Mouse (Mus musculus) erythroblast, embryonic 14.5 days (primary cell): Measurements from ENCODE around the gene Itgam. TPM values are rescaled to one million over a fixed set of nuclear protein-coding genes. Genes with fewer than 3 reads are reported as not detected.

Source experiments
- H3K27me3 ChIP-seq: 2 replicates; pipeline ENCODE4 v1.6.1; 2012; ENCODE audit warnings: inconsistent platforms; ENCODE audit not compliant: control insufficient read depth
- H3K36me3 ChIP-seq: 2 replicates; pipeline ENCODE4 v1.6.1; 2012; ENCODE audit warnings: mild to moderate bottlenecking, inconsistent platforms; ENCODE audit not compliant: control insufficient read depth
- H3K4me1 ChIP-seq: 2 replicates; pipeline ENCODE4 v1.6.1; 2012; ENCODE audit warnings: inconsistent platforms; ENCODE audit not compliant: control insufficient read depth
- H3K4me3 ChIP-seq: replicated peaks from 2 replicates; pipeline ENCODE3; 2012; ENCODE audit warnings: moderate library complexity, mild to moderate bottlenecking, inconsistent platforms
- H3K9me3 ChIP-seq: 2 replicates; pipeline ENCODE4 v1.6.1; 2012; ENCODE audit warnings: low read length, inconsistent platforms, mixed read lengths; ENCODE audit not compliant: control insufficient read depth
- GATA1 ChIP-seq: IDR thresholded peaks from 2 replicates; pipeline ENCODE4 v1.6.1; 2012; ENCODE audit warnings: low read length, inconsistent platforms, mixed read lengths
- TAL1 ChIP-seq: IDR thresholded peaks from 3 replicates; pipeline ENCODE4 v1.6.1; 2012; ENCODE audit warnings: low read length, inconsistent platforms, mixed read lengths
- polyA plus RNA-seq: library from polyadenylated mRNA; stranded (reverse); fragments of >175 nt; gene quantifications from 2 replicates; pipeline ENCODE4 v1.2.3, GENCODE M21; 2012

The Itgam gene
- polyA plus RNA-seq, 1 experiment = 0.01 TPM

DNA sequence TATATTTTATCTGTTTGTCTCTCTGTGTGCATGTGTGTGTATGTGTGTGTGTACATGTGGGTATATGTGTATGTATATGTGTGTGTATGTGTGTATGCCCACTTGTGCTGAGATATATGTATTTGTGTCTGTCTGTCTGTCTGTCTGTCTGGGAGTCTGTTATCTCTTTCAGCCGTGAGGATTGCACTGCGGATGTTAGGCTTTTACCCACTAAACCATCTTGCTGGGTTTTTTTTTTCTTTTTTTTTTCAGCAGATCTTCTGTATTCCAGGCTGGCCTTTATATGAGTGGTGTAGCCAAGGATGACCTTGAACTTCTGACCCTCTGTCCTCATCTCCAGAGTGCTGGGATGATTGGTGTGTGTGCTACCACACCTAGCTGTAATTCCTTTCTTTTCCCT is 13.2 kb upstream of the Itgam start:
- Histone ChIP-seq H3K27me3 (no peaks in the 10 kb centered on the region), H3K36me3 (no peaks in the 10 kb centered on the region), H3K4me3 (no peak overlapping the region), H3K9me3 (no peaks in the 10 kb centered on the region), H3K4me1 (peaks cover 7% of the 10 kb centered on the region)
- TF ChIP-seq GATA1 (no peak), TAL1 (no peak)

- no peaks in the 10 kb centered on the region for H3K27me3 ChIP-seq
- TF ChIP-seq TAL1 = no peak
- no peak for TF ChIP-seq GATA1
- no peaks in the 10 kb centered on the region for H3K9me3 ChIP-seq
- H3K36me3 ChIP-seq = no peaks in the 10 kb centered on the region
- no peak overlapping the region for H3K4me3 ChIP-seq
- H3K4me1 ChIP-seq = peaks cover 7% of the 10 kb centered on the region
Observed at GRCm38 (mm10) chr7:128050739-128051138, 11.7 kb upstream of the Itgam start.

GRCm38 (mm10) chr7:128053061-128053460 is 9.4 kb upstream of the Itgam start:
- Histone ChIP-seq H3K4me3 (no peak overlapping the region), H3K27me3 (no peaks in the 10 kb centered on the region), H3K9me3 (no peaks in the 10 kb centered on the region), H3K36me3 (no peaks in the 10 kb centered on the region), H3K4me1 (peaks cover 7% of the 10 kb centered on the region)
- TF ChIP-seq TAL1 (no peak), GATA1 (no peak)

GRCm38 (mm10) chr7:128056917-128057444 is 5.5 kb upstream of the Itgam start:
- no peak for TF ChIP-seq GATA1
- TF ChIP-seq TAL1 = no peak
- no peaks in the 10 kb centered on the region for H3K9me3 ChIP-seq
- no peak overlapping the region for H3K4me3 ChIP-seq
- H3K27me3 ChIP-seq = no peaks in the 10 kb centered on the region
- H3K36me3 ChIP-seq = no peaks in the 10 kb centered on the region
- no peaks in the 10 kb centered on the region for H3K4me1 ChIP-seq

DNA sequence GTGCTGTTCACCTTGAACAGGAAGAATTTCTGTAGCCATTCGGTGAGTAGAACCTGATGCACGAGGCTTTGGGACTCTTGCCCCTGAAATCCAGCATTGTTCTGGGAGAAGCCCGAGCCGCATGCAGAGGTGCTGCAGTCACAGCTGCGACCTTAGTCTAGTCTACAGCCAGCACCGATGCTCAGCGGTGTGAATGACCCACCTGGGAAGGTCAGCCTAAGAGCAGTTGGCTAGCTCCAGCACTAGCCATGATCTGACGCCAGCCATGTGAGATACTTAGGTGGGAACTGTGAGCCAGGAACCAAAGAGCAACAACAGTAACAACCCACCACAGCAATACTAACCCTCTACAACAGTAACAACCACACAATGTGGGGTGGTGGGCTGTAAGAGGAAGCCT is 4.6 kb upstream of the Itgam start:
- no peaks in the 10 kb centered on the region for H3K4me1 ChIP-seq
- H3K4me3 ChIP-seq = no peak overlapping the region
- no peak for TF ChIP-seq TAL1
- TF ChIP-seq GATA1 = no peak
- no peaks in the 10 kb centered on the region for H3K27me3 ChIP-seq
- H3K36me3 ChIP-seq = no peaks in the 10 kb centered on the region
- H3K9me3 ChIP-seq = no peaks in the 10 kb centered on the region

DNA sequence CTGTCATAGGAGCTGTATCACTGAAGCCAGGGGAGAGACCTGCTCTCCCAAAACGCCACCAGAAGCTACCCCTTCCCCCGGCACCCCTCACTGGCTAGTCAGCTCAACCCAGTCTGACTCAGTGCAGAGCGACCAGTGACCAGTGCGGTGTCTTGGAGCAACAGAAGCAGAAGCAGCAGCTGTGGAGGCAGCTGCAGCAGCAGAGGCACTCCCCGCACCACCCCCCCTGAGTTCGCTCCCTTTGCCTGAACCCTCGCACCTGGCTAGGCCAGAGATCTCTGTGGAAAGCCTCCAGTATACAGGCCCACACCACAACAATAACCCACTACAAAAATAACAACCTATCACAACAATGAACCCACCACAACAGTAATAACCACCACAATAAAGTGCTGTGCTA is 3.9 kb upstream of the Itgam start:
- Histone ChIP-seq H3K9me3 (no peaks in the 10 kb centered on the region), H3K4me3 (no peak overlapping the region), H3K36me3 (no peaks in the 10 kb centered on the region), H3K4me1 (no peaks in the 10 kb centered on the region), H3K27me3 (no peaks in the 10 kb centered on the region)
- TF ChIP-seq GATA1 = no peak
- TF ChIP-seq TAL1 = no peak

GRCm38 (mm10) chr7:128059091-128059490 is 3.3 kb upstream of the Itgam start:
- Histone ChIP-seq H3K27me3 (no peaks in the 10 kb centered on the region), H3K9me3 (no peaks in the 10 kb centered on the region), H3K36me3 (no peaks in the 10 kb centered on the region), H3K4me1 (no peaks in the 10 kb centered on the region), H3K4me3 (no peak overlapping the region)
- TF ChIP-seq GATA1 (no peak), TAL1 (no peak)

GRCm38 (mm10) chr7:128063211-128063781 is 856 bp downstream of the Itgam start:
- TF ChIP-seq TAL1 (no peak), GATA1 (no peak)
- no peaks in the 10 kb centered on the region for H3K9me3 ChIP-seq
- H3K27me3 ChIP-seq = no peaks in the 10 kb centered on the region
- H3K4me1 ChIP-seq = no peaks in the 10 kb centered on the region
- no peak overlapping the region for H3K4me3 ChIP-seq
- H3K36me3 ChIP-seq = no peaks in the 10 kb centered on the region

GRCm38 (mm10) chr7:128065547-128065946 is 3.1 kb downstream of the Itgam start:
- no peaks in the 10 kb centered on the region for H3K9me3 ChIP-seq
- H3K4me3 ChIP-seq = no peak overlapping the region
- TF ChIP-seq TAL1 = no peak
- no peak for TF ChIP-seq GATA1
- no peaks in the 10 kb centered on the region for H3K27me3 ChIP-seq
- no peaks in the 10 kb centered on the region for H3K4me1 ChIP-seq
- H3K36me3 ChIP-seq = no peaks in the 10 kb centered on the region

DNA sequence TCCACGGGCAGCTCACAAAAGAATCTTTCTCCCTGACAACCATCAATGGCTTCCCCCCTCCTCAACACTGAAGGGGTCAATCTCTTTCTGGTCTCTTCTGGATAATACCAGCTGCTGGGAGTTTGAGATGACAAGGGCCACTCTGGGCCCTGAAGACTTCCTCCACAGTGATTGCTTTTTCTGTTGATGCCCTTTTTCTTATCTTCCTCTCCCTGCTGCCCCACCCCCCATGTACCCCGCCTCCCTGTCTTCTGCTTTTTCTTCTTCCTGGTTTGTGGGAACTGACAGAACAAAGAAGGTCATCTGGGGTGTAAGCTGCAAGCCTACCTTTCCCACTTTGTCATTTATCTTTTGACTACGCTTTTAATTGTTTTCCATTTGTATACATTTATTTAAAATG is 5.4 kb downstream of the Itgam start:
- no peak overlapping the region for H3K4me3 ChIP-seq
- TF ChIP-seq GATA1 = no peak
- no peak for TF ChIP-seq TAL1

More for the DNA sequence above, 5.4 kb downstream of the Itgam start:
- Histone ChIP-seq H3K4me1 (no peaks in the 10 kb centered on the region), H3K36me3 (no peaks in the 10 kb centered on the region), H3K9me3 (no peaks in the 10 kb centered on the region), H3K27me3 (no peaks in the 10 kb centered on the region)
